Mouse (Mus musculus) midbrain, embryonic 11.5 days (tissue): ENCODE data around the gene Pcsk1n. TPM values are rescaled to one million over a fixed set of nuclear protein-coding genes. Genes with fewer than 3 reads are reported as not detected.

Experiments used
- ATAC-seq: fragments of 200-750 bp; cut with Nextera tagmentation; 2 replicates; pipeline ENCODE4 v1.8.0; 2017; ENCODE audit warnings: moderate TSS enrichment, moderate library complexity; ENCODE audit not compliant: low FRiP score
- DNase-seq: peaks from one replicate; pipeline ENCODE4 v3.0.0; 2015; ENCODE audit warnings: low spot score; ENCODE audit errors: missing footprints
- H3K27ac ChIP-seq: fragments of 300-500 bp; sonication (generic); 2 replicates; pipeline ENCODE4 v1.5.1; 2014; ENCODE audit warnings: low read depth, low read length
- H3K27me3 ChIP-seq: fragments of 300-500 bp; sonication (generic); 2 replicates; pipeline ENCODE4 v1.6.1; 2014; ENCODE audit warnings: mild to moderate bottlenecking, low read length, moderate library complexity, mixed read lengths; ENCODE audit not compliant: control insufficient read depth, insufficient read depth
- H3K36me3 ChIP-seq: fragments of 300-500 bp; sonication (generic); 2 replicates; pipeline ENCODE4 v1.6.1; 2014; ENCODE audit warnings: mild to moderate bottlenecking, low read length, moderate library complexity, mixed read lengths; ENCODE audit not compliant: control insufficient read depth, insufficient read depth
- H3K4me1 ChIP-seq: fragments of 300-500 bp; sonication (generic); 2 replicates; pipeline ENCODE4 v1.6.1; 2014; ENCODE audit warnings: low read length; ENCODE audit not compliant: control insufficient read depth, insufficient read depth
- H3K4me2 ChIP-seq: fragments of 300-500 bp; sonication (generic); 2 replicates; pipeline ENCODE4 v1.6.1; 2014; ENCODE audit warnings: mild to moderate bottlenecking, moderate library complexity
- H3K4me3 ChIP-seq: fragments of 300-500 bp; sonication (generic); 2 replicates; pipeline ENCODE4 v1.5.1; 2014; ENCODE audit warnings: low read depth, low read length
- H3K9ac ChIP-seq: fragments of 300-500 bp; sonication (generic); 2 replicates; pipeline ENCODE4 v1.6.1; 2014; ENCODE audit warnings: low read length
- H3K9me3 ChIP-seq: fragments of 300-500 bp; sonication (generic); 2 replicates; pipeline ENCODE4 v1.6.1; 2016; ENCODE audit warnings: low read length; ENCODE audit not compliant: control insufficient read depth
- WGBS: fragments of 180-500 bp; shearing (Covaris S2); extraction: QIAGEN DNeasy Blood & Tissue Kit; methylation state at CpG from one replicate; pipeline ENCODE4 v1.1.7; 2014; 5-methylcytosine and 5-hydroxymethylcytosine counted together
- polyA plus RNA-seq: library from polyadenylated mRNA; unstranded; fragments of >200 nt; fragmentation: Nextera tagmentation; extraction: Ambion mirVana; gene quantifications from 2 replicates; pipeline ENCODE4 v1.2.1, GENCODE M21; 2014

Gene Pcsk1n
- polyA plus RNA-seq, 1 experiment from 2014 or later, result 26.9 TPM

DNA sequence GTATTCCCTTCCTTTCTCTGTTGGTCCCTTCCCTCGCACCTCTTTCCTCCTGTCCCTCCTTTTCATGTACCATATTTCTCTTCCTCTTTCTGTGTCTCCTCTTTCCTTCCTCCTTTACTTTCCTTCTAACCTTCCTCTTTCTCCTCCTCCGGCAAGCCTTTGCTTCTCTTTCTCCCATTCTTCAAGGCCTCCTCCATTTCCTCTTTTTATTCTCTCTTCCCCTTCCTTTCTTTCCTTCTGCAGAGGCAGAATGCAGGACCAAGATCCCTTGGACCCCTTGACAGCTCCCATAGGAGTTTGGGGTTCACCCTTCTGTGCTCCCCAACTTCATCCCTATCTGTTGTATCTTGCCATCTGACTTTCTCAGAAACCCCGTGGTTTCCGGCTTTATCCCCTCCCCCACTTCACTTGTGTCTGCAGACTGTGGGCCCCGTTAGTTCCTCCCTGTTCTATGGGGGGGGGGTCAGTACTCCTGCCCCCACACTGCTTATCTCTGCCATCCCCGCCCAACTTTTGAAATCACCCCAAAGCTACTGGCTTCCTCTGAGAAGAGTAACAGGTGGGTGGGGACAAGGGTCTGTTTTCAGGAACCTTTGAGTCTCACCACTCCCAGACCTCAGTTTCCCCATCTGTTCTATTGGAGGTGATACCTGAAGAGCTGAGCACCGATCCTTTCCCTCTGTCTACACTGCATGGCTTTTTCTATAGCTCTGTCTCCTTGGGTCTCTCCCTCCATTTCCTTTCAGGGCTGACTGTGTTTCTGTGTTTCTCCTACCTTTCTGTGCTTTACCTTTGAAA lies 44.4 kb downstream of the Pcsk1n start:
- Histone ChIP-seq H3K4me2 (no peak overlapping the region), H3K36me3 (no peaks in the 10 kb centered on the region), H3K4me3 (no peak overlapping the region), H3K27me3 (no peaks in the 10 kb centered on the region), H3K4me1 (no peaks in the 10 kb centered on the region), H3K27ac (no peak overlapping the region), H3K9ac (no peak overlapping the region), H3K9me3 (no peaks in the 10 kb centered on the region)
- WGBS, result 76% methylated on average over 7 of the region's 7 CpGs
- DNase-seq (no peak), ATAC-seq (no peak)

GRCm38 (mm10) chrX:7966161-7966560 lies 46.5 kb downstream of the Pcsk1n start:
- no peaks in the 10 kb centered on the region for H3K36me3 ChIP-seq
- H3K9me3 ChIP-seq, result no peaks in the 10 kb centered on the region
- H3K9ac ChIP-seq, result no peak overlapping the region
- DNase-seq (no peak), ATAC-seq (no peak)
- 77% methylated on average over 4 of the region's 4 CpGs for WGBS
- no peaks in the 10 kb centered on the region for H3K4me1 ChIP-seq
- no peak overlapping the region for H3K27ac ChIP-seq
- no peak overlapping the region for H3K4me3 ChIP-seq
- no peak overlapping the region for H3K4me2 ChIP-seq
- H3K27me3 ChIP-seq, result no peaks in the 10 kb centered on the region

GRCm38 (mm10) chrX:7967596-7968201 lies 48.1 kb downstream of the Pcsk1n start:
- 89% methylated on average over 5 of the region's 9 CpGs for WGBS
- H3K4me3 ChIP-seq, result no peak overlapping the region

DNA sequence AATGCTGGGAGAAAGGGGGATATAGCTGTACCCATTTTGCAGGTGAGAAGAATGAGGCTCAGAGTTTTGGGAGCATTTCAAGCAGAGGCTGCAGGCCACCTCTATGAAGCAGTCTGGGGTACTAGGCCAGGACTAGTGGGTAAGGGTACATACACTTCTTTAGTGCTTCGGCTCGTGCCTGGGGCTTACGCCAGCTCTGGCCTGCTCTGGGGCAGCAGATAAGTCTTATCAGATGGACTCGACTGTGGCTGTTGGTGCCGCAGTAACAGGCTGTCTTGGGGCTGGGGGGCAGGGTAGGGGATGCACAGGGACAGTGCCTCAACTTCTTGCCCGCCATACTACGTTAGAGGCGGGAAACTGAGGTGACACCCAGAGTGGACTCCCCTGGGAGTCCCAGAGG lies 48.6 kb downstream of the Pcsk1n start:
- Histone ChIP-seq H3K4me3 (no peak overlapping the region), H3K27me3 (no peaks in the 10 kb centered on the region), H3K9me3 (no peaks in the 10 kb centered on the region), H3K4me1 (no peaks in the 10 kb centered on the region), H3K4me2 (no peak overlapping the region), H3K27ac (no peak overlapping the region), H3K9ac (no peak overlapping the region), H3K36me3 (no peaks in the 10 kb centered on the region)
- 89% methylated on average over 8 of the region's 8 CpGs for WGBS
- no peak for DNase-seq
- no peak for ATAC-seq

More at GRCm38 (mm10) chrX:7967596-7968201, 48.1 kb downstream of the Pcsk1n start:
- Histone ChIP-seq H3K9me3 (no peaks in the 10 kb centered on the region), H3K9ac (no peak overlapping the region), H3K27me3 (no peaks in the 10 kb centered on the region), H3K4me2 (no peak overlapping the region), H3K36me3 (no peaks in the 10 kb centered on the region), H3K27ac (no peak overlapping the region), H3K4me1 (no peaks in the 10 kb centered on the region)
- DNase-seq (no peak), ATAC-seq (no peak)

DNA sequence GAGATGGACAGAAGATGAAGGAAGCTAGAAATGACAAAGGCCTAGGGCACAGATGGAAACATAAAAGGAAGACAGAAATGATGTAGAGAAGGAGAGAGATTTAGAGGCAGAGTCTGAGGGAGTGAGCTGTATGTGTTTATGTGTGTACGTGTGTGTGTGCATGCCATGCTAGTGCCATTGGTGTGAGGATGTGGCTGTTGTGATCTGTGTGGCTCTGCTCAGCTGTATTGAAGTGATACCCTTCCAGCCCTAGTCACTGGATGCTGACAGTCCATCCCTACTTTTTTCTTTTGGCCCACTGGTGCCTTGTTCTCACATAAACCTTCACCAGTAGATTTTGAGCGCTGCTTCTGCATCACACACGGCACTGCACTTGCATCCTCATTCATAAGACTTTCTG lies 49.3 kb downstream of the Pcsk1n start:
- H3K27ac ChIP-seq, result no peak overlapping the region
- H3K4me2 ChIP-seq, result no peak overlapping the region
- WGBS, result 83% methylated on average over 3 of the region's 3 CpGs
- ATAC-seq, result no peak
- no peak overlapping the region for H3K9ac ChIP-seq
- no peaks in the 10 kb centered on the region for H3K36me3 ChIP-seq
- H3K27me3 ChIP-seq, result no peaks in the 10 kb centered on the region
- no peaks in the 10 kb centered on the region for H3K4me1 ChIP-seq
- no peak overlapping the region for H3K4me3 ChIP-seq
- DNase-seq, result no peak
- H3K9me3 ChIP-seq, result no peaks in the 10 kb centered on the region

GRCm38 (mm10) chrX:7971292-7971691 lies 51.7 kb downstream of the Pcsk1n start:
- ATAC-seq (no peak), DNase-seq (no peak)
- Histone ChIP-seq H3K4me2 (no peak overlapping the region), H3K36me3 (no peaks in the 10 kb centered on the region), H3K9ac (no peak overlapping the region), H3K4me1 (no peaks in the 10 kb centered on the region), H3K27me3 (no peaks in the 10 kb centered on the region), H3K27ac (no peak overlapping the region), H3K9me3 (no peaks in the 10 kb centered on the region), H3K4me3 (no peak overlapping the region)
- 61% methylated on average over 4 of the region's 4 CpGs for WGBS

Other genes with a start within 250 kb of the Pcsk1n start
- 36.3 and 36.9 TPM in 2 replicates for gene Plp2, start 248.4 kb upstream of the Pcsk1n start, polyA plus RNA-seq
- not detected in 2 replicates for gene Magix, start 238.6 kb upstream of the Pcsk1n start, polyA plus RNA-seq
- 42.8 and 44.4 TPM in 2 replicates for gene Gpkow, start 222.7 kb upstream of the Pcsk1n start, polyA plus RNA-seq
- gene Wdr45, start 205.5 kb upstream of the Pcsk1n start, polyA plus RNA-seq, result 12.8 and 14.1 TPM in 2 replicates
- gene Gm45208, start 197.6 kb upstream of the Pcsk1n start, polyA plus RNA-seq, result 0.22 TPM in 1 of 2 replicates, not detected in the other
- 97.5 and 106 TPM in 2 replicates for gene Praf2, start 191.4 kb upstream of the Pcsk1n start, polyA plus RNA-seq
- 15.8 and 24.1 TPM in 2 replicates for gene Ccdc120, start 168.9 kb upstream of the Pcsk1n start, polyA plus RNA-seq
- gene Tfe3, start 157.3 kb upstream of the Pcsk1n start, polyA plus RNA-seq, result 19.4 and 20.6 TPM in 2 replicates
- 51.7 and 52.0 TPM in 2 replicates for gene Gripap1, start 130.1 kb upstream of the Pcsk1n start, polyA plus RNA-seq
- gene Kcnd1, start 97.5 kb upstream of the Pcsk1n start, polyA plus RNA-seq, result 0.86 and 1.1 TPM in 2 replicates
- 33.9 and 34.8 TPM in 2 replicates for gene Otud5, start 78.5 kb upstream of the Pcsk1n start, polyA plus RNA-seq
- 13.2 and 13.3 TPM in 2 replicates for gene Pim2, start 41.6 kb upstream of the Pcsk1n start, polyA plus RNA-seq
- 10.1 and 11.2 TPM in 2 replicates for gene Slc35a2, start 35.8 kb upstream of the Pcsk1n start, polyA plus RNA-seq
- gene Pqbp1, start 20.6 kb upstream of the Pcsk1n start, polyA plus RNA-seq, result 143 and 160 TPM in 2 replicates
- 163 and 179 TPM in 2 replicates for gene Timm17b, start 20.5 kb upstream of the Pcsk1n start, polyA plus RNA-seq
- gene Gm10491, start 12.0 kb upstream of the Pcsk1n start, polyA plus RNA-seq, result not detected in 2 replicates
- not detected in 2 replicates for gene Gm10490, start 10.3 kb upstream of the Pcsk1n start, polyA plus RNA-seq
- gene Eras, start 8.8 kb downstream of the Pcsk1n start, polyA plus RNA-seq, result not detected in 2 replicates
- gene Hdac6, start 28.1 kb downstream of the Pcsk1n start, polyA plus RNA-seq, result 58.4 and 60.4 TPM in 2 replicates
- 4.8 and 5.2 TPM in 2 replicates for gene Gata1, start 58.2 kb downstream of the Pcsk1n start, polyA plus RNA-seq
- not detected in 2 replicates for gene Glod5, start 98.7 kb downstream of the Pcsk1n start, polyA plus RNA-seq
- gene Suv39h1, start 154.9 kb downstream of the Pcsk1n start, polyA plus RNA-seq, result 80.8 and 82.6 TPM in 2 replicates
- 0.26 and 0.34 TPM in 2 replicates for gene Was, start 170.7 kb downstream of the Pcsk1n start, polyA plus RNA-seq
- 21.9 and 23.4 TPM in 2 replicates for gene Wdr13, start 213.1 kb downstream of the Pcsk1n start, polyA plus RNA-seq
- 439 and 458 TPM in 2 replicates for gene Rbm3, start 226.1 kb downstream of the Pcsk1n start, polyA plus RNA-seq